28 mouse cellular contexts compared by ENCODE assay signal in genomic region chr3:125781357-125781756, GRCm38 (mm10).
"Had no signal": no experiment of that assay in that cellular context is flagged by ENCODE, and none has a peak within 500 bp of the region (broad histone marks: within the 10 kb centered on the region; RNA-seq: fewer than 3 reads in every experiment).

No protein-coding gene starts in this region.

- H3K4me2 ChIP-seq: heart, embryonic 12.5 days; hindbrain, embryonic 12.5 days; hindbrain, embryonic 14.5 days; intestine, embryonic 15.5 days; limb, embryonic 12.5 days; liver, embryonic 11.5 days; liver, embryonic 13.5 days; liver, embryonic 15.5 days had no signal

- H3K9me3 ChIP-seq: heart, embryonic 10.5 days; heart, embryonic 12.5 days; hindbrain, embryonic 10.5 days; hindbrain, embryonic 12.5 days; intestine, embryonic 15.5 days; limb, embryonic 10.5 days; limb, embryonic 12.5 days; liver, embryonic 13.5 days; liver, embryonic 15.5 days had no signal

- DNase-seq: gastrocnemius, adult 2 months; gastrocnemius, postnatal 10 days; gastrocnemius, postnatal 25 days; heart, adult 18-20 months; heart, postnatal 10 days; heart, postnatal 4 days; kidney, adult 18-20 months; kidney, adult 8-10 months; kidney, postnatal 10 days; kidney, postnatal 25 days; kidney, postnatal 4 days; liver; liver, embryonic 13.5 days had no signal

- H3K9ac ChIP-seq: heart, embryonic 12.5 days; hindbrain, embryonic 12.5 days; hindbrain, embryonic 14.5 days; intestine, embryonic 15.5 days; limb, embryonic 12.5 days; liver, embryonic 13.5 days; liver, embryonic 15.5 days had no signal

- H3K27me3 ChIP-seq: heart, embryonic 12.5 days; hindbrain, embryonic 12.5 days; intestine, embryonic 15.5 days; limb, embryonic 12.5 days; liver, embryonic 13.5 days; liver, embryonic 15.5 days had no signal

- H3K4me1 ChIP-seq: heart, embryonic 10.5 days; heart, embryonic 12.5 days; hindbrain, embryonic 10.5 days; hindbrain, embryonic 12.5 days; intestine, embryonic 15.5 days; limb, embryonic 10.5 days; limb, embryonic 12.5 days; liver, embryonic 13.5 days; liver, embryonic 15.5 days had no signal

- H3K27ac ChIP-seq: gastrocnemius, adult 2 months; heart, embryonic 10.5 days; hindbrain, embryonic 10.5 days; hindbrain, embryonic 12.5 days; hindbrain, embryonic 14.5 days; intestine, embryonic 15.5 days; layer of hippocampus, adult 2 months; left cerebral cortex, adult 2 months; limb, embryonic 10.5 days; limb, embryonic 12.5 days; liver, embryonic 13.5 days; liver, embryonic 15.5 days had no signal

- ATAC-seq: hindbrain, embryonic 16.5 days; inflammation-experienced regulatory T-cells, adult 6 months; intestine, embryonic 15.5 days; intestine, postnatal 0 days had no signal

- H3K36me3 ChIP-seq: heart, embryonic 10.5 days; heart, embryonic 12.5 days; hindbrain, embryonic 10.5 days; hindbrain, embryonic 12.5 days; intestine, embryonic 15.5 days; limb, embryonic 10.5 days; limb, embryonic 12.5 days; liver, embryonic 13.5 days; liver, embryonic 15.5 days had no signal

- H3K4me3 ChIP-seq: gastrocnemius, adult 2 months; heart, embryonic 10.5 days; heart, embryonic 12.5 days; hindbrain, embryonic 10.5 days; hindbrain, embryonic 12.5 days; intestine, embryonic 15.5 days; layer of hippocampus, adult 2 months; left cerebral cortex, adult 2 months; limb, embryonic 10.5 days; limb, embryonic 12.5 days; liver, embryonic 13.5 days; liver, embryonic 15.5 days had no signal
